Mouse (Mus musculus): ENCODE results near the gene Pla1a.

Gene Pla1a

GRCm38 (mm10) chr16:38387389-38387788, 45.6 kb downstream of the Pla1a start:
- no peak for DNase-seq (ENCODE audit: low spot score)

- DNase-seq (ENCODE audit: low spot score) = no peak
Measured at GRCm38 (mm10) chr16:38385700-38386099, 47.2 kb downstream of the Pla1a start.

DNA sequence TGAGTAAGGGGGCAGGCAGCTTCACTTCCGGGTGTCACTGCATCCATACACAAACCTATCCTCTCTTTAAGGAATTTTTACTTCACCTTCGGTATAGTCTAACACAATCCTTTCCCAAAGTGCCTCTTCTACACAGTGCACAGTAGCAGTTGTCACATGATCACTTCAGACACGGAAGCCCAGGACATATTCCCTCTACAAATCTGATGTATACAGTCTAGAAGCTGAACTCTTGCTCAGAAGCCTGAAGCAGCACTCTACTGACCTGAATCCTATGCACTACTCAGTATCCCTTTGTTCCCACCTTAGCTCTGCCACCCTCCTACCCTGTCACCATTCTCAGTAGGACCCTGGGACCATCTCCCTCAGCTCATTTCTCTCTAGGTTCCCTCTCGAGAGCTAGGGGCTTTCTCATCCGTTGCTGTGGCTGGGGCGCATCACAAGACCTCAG, 47.7 kb downstream of the Pla1a start:
- DNase-seq (ENCODE audit: low spot score) = no peak

GRCm38 (mm10) chr16:38383683-38384082, 49.3 kb downstream of the Pla1a start:
- DNase-seq (ENCODE audit: low spot score) = no peak

- DNase-seq (ENCODE audit: low spot score) = no peak
Measured at GRCm38 (mm10) chr16:38379926-38380325, 53.0 kb downstream of the Pla1a start.

GRCm38 (mm10) chr16:38379493-38379892, 53.5 kb downstream of the Pla1a start:
- no peak for DNase-seq (ENCODE audit: low spot score)

- no peak for DNase-seq (ENCODE audit: low spot score)
Measured at GRCm38 (mm10) chr16:38379088-38379487, 53.9 kb downstream of the Pla1a start.

DNA sequence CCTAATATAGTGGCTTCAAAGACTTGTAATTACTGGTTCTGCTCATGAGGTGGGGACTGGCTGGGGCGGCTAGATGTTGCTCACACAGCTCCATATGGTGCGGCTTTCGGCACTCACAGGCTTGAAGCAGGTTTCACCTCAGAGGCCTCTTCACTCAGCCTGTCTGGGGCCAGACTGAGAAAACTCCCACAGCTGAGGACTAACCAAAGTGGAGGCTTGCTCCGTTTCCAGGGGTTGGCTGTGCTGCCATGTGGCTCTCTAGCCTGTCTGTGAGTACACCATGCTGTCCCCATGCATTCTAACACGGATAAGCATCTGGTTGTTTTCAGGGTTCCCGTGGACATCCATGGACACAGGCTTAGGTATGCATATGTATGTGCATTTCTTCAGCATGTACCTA, 54.4 kb downstream of the Pla1a start:
- DNase-seq (ENCODE audit: low spot score) = no peak

DNA sequence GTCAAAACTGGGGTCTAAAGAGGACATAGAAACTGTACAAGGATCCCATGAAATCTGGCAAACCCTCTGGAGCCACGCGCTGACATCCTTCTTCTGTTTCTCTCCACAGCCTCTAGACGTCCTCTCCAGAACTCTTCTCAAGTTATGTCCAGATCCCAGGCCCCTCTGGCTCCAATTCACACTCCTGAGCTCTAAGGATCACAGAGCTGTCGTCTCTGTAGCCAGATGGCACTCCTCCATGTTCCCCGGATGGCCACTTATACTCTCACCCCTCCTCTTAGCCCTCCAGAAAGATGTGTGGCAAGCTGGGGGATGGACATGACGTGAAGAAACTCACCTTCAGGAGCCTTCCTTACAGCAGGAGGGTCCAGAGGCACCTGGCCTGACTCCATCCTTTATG, 55.4 kb downstream of the Pla1a start:
- no peak for DNase-seq (ENCODE audit: low spot score)

GRCm38 (mm10) chr16:38376841-38377249, 56.1 kb downstream of the Pla1a start:
- DNase-seq (ENCODE audit: low spot score) = no peak

DNA sequence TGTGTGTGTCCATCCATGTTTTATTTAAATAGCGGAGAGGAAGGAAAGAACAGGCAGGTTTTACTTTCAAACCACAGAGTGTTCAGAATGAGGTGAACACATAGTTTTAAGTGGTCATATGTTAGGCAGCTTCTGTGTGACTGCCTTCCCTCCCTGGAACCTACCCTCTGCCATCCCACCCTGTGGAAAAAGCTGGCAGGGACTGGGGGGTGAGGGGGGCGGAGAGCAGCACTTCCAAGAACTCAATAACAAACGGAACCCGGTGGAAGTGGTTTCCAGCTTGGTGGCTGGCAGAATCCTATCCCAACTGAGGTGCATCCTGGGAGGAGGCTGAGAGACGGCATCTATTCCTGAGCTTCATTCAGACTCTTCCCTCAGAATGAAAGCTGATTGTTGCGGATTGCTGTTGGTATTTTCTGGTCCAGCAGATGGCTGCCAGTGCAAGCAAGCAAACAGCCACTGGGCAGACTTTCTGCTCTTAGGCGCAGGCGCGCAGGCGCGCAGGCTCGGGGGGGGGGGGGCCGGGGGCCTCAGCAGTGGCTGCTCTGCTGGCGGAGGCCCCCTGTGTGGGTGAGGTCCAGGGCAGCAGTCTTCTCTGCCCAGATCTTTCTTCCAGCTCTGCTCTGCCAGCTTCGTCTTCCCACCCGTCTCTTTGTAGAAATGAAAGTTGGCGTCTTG, 56.6 kb downstream of the Pla1a start:
- DNase-seq (ENCODE audit: low spot score) = no peak

GRCm38 (mm10) chr16:38375182-38375581, 57.8 kb downstream of the Pla1a start:
- DNase-seq (ENCODE audit: low spot score) = no peak

DNA sequence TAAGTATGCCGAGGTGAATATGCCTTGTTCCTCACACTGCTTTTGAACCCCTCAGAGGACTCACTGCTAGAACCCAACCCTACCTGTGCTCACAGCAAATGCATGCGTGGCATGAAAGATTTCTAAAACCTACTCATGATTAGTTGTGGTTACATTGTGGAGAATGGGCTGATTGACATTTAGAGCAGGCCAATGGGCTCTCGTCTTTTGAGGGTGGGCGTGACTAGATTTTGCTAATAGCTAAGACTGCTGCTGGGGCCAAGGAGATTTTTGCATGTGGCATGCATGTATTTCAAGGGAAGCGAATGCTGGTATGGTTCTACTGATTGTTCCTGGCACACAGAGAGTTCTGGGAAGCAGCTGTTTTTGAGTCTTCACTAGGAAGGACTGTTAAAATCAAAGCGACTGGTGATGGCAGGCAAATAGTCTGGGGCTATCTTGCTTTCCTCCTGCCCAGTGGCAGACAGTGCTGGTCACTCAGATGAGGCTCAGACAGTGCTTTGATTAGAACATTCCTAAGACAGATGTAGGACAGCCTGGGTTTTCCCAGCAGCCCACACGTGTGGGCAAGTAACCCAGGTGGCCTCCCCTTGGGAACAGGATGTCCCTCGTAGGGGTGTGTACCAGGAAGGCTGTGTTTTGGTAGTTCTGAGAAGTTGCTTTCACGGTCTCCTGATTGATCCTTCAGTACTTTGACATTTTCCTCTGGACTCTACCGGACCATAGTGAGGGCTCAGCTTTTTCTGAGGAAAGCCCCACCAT, 58.4 kb downstream of the Pla1a start:
- no peak for DNase-seq (ENCODE audit: low spot score)

DNA sequence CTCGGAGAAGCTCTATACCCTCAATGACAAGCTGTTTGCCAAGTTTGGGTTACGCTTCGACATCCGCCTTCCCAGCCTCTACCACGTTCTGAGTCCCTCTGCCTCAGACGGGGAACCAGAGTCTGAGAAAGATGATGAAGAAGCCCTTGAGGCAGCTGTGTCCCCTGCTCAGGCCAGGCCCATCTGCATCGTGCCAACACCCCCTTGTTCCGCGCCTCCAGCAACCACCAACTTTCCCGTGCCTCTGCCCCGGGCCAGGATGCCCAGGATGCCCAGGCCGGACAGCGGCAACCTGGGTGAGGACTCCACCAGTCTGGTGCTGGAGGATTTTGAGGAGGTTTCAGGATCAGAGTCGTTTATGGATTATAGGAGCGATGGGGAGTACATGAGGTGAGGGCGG, 59.0 kb downstream of the Pla1a start:
- no peak for DNase-seq (ENCODE audit: low spot score)

GRCm38 (mm10) chr16:38373439-38373838, 59.5 kb downstream of the Pla1a start:
- DNase-seq (ENCODE audit: low spot score) = no peak

GRCm38 (mm10) chr16:38372876-38373275, 60.1 kb downstream of the Pla1a start:
- DNase-seq (ENCODE audit: low spot score) = no peak

- no peak for DNase-seq (ENCODE audit: low spot score)
Measured at GRCm38 (mm10) chr16:38371705-38372296, 61.1 kb downstream of the Pla1a start.

DNA sequence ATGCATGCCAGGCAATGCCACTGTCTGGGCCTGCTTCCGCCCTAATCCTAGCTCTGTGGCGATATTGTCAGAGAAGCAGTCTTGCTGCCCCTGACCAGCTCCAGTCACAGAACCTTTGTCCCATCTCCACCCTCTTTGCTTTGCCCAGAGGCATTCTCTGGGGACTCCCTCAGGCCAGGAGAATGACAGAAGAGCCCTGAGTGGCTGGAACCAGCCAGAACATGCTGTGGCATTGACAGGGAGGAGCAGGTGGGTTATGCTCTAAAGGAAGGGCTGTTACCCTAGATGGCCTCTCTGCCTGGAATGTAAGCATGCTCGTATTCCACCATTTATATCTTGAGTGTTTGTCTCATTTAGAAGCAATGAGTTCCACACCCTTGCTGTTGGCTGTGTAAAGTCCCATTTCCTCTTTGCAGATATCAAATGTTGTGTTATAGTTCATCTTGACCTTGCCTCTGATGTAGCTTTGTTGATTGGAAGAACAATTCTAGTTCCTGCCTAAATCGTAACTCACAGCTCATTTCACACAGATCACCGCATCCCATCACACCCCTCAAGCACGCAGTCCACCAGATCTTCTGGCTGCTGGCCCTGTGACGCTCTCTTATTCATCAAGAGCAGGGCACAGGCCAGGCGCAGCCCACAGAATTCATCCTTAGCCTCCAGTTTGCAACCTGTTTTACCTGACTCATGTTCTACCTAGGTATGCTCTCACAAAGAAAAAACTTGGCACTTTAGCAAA, 62.1 kb downstream of the Pla1a start:
- no peak for DNase-seq (ENCODE audit: low spot score)

GRCm38 (mm10) chr16:38369992-38370484, 62.9 kb downstream of the Pla1a start:
- DNase-seq (ENCODE audit: low spot score) = no peak

- no peak for DNase-seq (ENCODE audit: low spot score)
Measured at GRCm38 (mm10) chr16:38369431-38369830, 63.5 kb downstream of the Pla1a start.

DNA sequence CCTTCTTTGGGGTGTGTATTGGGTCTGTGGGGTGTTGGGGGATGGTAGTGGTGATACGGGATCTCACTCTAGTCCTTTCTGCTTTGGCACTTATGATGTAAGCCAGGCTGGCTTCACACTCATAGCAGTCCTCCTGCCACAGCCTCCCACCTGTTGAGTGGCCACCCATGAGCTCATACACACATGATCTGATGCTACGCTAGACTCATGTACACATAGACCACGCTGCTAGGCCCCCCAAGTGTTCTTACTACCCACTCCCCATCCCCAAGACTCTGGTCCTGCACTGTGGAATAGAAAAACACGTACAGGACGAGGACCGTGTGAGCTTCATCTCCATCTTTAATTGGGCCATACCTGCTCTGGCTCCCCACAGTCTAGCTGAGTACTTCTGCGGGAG, 63.9 kb downstream of the Pla1a start:
- no peak for DNase-seq (ENCODE audit: low spot score)

DNA sequence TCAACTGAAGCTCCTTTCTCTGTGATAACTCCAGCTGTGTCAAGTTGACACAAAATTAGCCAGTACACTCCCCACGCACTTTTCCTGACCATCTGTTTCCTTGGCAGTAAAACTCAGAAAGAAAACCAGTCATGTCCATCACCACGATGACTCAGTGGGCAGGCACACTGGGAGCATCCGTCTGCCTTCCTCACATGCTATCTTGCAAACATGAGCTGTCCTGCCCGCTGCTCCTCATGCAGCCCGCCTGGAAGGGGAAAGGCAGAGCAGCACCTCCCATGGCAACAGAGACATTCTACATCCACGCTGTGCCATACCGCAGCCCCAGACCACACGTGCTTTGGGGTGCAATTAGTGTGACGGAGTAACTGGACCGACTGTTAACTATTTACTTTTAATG, 64.6 kb downstream of the Pla1a start:
- no peak for DNase-seq (ENCODE audit: low spot score)
